Mouse (Mus musculus) neural tube, embryonic 11.5 days (tissue): Measurements from ENCODE around the gene Amh. TPM values are rescaled to one million over a fixed set of nuclear protein-coding genes. Genes with fewer than 3 reads are reported as not detected.

Experiments
- ATAC-seq: fragments of 200-750 bp; cut with Nextera tagmentation; 2 replicates; pipeline ENCODE4 v1.8.0; 2017; ENCODE audit warnings: moderate number of reproducible peaks, mild to moderate bottlenecking, moderate TSS enrichment, moderate library complexity; ENCODE audit not compliant: insufficient read depth, low FRiP score, low TSS enrichment
- DNase-seq: peaks from one replicate; pipeline ENCODE4 v3.0.0-alpha.2; 2015; ENCODE audit warnings: low spot score
- H3K27ac ChIP-seq: fragments of 300-500 bp; sonication (generic); 2 replicates; pipeline ENCODE4 v1.5.1; 2014; ENCODE audit warnings: low read depth, mild to moderate bottlenecking, low read length
- H3K27me3 ChIP-seq: fragments of 300-500 bp; sonication (generic); 2 replicates; pipeline ENCODE4 v1.6.1; 2014; ENCODE audit warnings: mild to moderate bottlenecking, low read length, mixed read lengths; ENCODE audit not compliant: control insufficient read depth, insufficient read depth
- H3K36me3 ChIP-seq: fragments of 300-500 bp; sonication (generic); 2 replicates; pipeline ENCODE4 v1.6.1; 2014; ENCODE audit warnings: mild to moderate bottlenecking, low read length, moderate library complexity, mixed read lengths; ENCODE audit not compliant: control insufficient read depth, insufficient read depth
- H3K4me1 ChIP-seq: fragments of 300-500 bp; sonication (generic); 2 replicates; pipeline ENCODE4 v1.6.1; 2014; ENCODE audit warnings: low read length, mixed read lengths; ENCODE audit not compliant: control insufficient read depth, insufficient read depth
- H3K4me2 ChIP-seq: fragments of 300-500 bp; sonication (generic); 2 replicates; pipeline ENCODE4 v1.6.1; 2014; ENCODE audit warnings: low read depth, mild to moderate bottlenecking, moderate library complexity
- H3K4me3 ChIP-seq: fragments of 300-500 bp; sonication (generic); 2 replicates; pipeline ENCODE4 v1.5.1; 2014; ENCODE audit warnings: low read depth, low read length
- H3K9ac ChIP-seq: fragments of 300-500 bp; sonication (generic); 2 replicates; pipeline ENCODE4 v1.6.1; 2014; ENCODE audit warnings: mild to moderate bottlenecking, low read length
- H3K9me3 ChIP-seq: fragments of 300-500 bp; sonication (generic); 2 replicates; pipeline ENCODE4 v1.6.1; 2016; ENCODE audit warnings: low read length; ENCODE audit not compliant: control insufficient read depth
- WGBS: fragments of 180-500 bp; shearing (Covaris S2); extraction: QIAGEN DNeasy Blood & Tissue Kit; methylation state at CpG from one replicate; pipeline ENCODE4 v1.1.7; 2014; 5-methylcytosine and 5-hydroxymethylcytosine counted together
- polyA plus RNA-seq: library from polyadenylated mRNA; unstranded; fragments of >200 nt; fragmentation: Nextera tagmentation; extraction: Ambion mirVana; gene quantifications from 2 replicates; pipeline ENCODE4 v1.2.1, GENCODE M21; 2014

Gene Amh
- polyA plus RNA-seq, 1 experiment from 2014 or later: not detected

DNA sequence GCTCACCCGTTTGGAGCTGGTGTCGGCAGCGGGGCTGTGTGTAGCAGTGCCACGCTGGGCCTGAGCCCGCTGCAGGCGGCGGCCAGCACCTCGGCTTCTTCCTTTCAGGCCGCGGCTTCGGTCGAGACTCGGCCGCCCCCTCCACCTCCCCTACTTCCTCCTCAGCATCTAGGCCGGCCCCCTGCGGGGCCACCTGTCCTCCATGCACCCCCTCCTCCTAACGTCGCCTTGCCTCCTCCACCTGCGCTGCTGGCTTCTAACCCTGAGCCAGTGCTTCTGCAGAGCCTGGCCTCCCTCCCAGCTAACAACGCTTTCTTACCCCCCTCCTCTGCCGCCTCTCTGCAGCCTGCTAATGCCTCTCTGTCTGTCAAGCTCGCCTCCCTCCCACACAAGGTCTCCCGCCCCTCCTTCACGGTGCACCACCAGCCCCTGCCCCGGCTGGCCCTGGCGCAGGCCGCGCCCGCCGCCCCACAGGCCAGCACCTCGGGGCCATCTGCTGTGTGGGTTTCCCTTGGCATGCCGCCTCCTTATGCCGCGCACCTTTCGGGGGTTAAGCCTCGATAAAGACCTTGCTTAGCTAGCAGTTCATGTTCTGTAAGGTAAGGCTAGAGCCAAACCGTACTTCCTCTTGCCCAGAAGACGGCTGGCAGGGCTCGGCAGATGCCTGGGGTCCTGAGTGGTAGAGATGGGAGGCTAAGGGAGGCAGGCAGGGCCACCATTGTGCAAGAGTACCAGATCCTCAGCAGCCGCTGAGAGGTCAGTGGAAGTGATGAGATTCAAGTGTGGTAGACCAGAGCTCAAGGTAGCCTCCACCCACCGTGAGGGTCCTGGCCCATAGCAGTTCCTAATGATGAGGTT is 12.6 kb upstream of the Amh start:
- H3K9me3 ChIP-seq: no peaks in the 10 kb centered on the region
- H3K4me3 ChIP-seq: no peak overlapping the region
- H3K4me1 ChIP-seq: peaks cover 10% of the 10 kb centered on the region
- WGBS: 76% methylated on average over 41 of the region's 41 CpGs
- H3K27ac ChIP-seq: no peak overlapping the region
- ATAC-seq (no peak), DNase-seq (no peak)
- no peaks in the 10 kb centered on the region for H3K27me3 ChIP-seq
- H3K36me3 ChIP-seq: peaks cover 38% of the 10 kb centered on the region
- H3K9ac ChIP-seq: no peak overlapping the region
- H3K4me2 ChIP-seq: no peak overlapping the region

DNA sequence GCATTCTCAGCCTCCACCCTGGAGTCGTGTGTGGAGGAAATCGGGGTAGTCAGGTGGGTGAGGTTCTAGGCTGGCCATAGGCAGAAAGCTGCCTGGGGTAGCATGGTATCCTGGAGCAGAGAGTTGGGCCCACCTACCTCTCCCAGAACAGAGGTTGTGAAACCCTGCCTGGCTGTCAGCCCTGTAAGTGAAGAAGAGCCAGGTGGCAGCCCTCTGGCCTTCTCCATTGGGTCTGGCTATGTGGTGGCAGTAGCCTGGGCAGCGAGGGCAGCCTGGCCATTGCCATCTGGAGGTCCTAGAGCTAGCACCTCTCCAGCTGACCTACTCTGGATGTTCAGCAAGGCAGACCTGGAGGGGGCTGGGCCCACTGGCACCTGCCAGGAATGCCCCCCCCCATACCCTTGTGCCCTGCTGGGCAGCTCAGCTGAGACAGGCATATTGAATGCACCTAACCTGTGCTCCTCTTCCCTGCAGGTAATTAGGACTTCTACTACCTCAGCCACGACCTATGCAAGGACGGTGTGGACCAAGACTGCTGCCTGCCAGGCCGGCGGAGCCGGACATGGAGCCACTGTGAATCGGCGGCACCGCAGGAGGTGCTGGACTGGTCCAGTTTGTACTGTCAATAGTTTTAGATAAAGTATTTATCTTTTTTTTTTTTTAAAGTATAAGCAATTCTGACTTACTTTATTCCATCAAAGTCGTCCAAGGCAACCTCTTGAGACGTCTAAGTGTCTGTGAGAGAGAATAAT is 11.8 kb upstream of the Amh start:
- ATAC-seq (no peak), DNase-seq (no peak)
- Histone ChIP-seq H3K36me3 (peaks cover 34% of the 10 kb centered on the region), H3K9ac (no peak overlapping the region), H3K4me2 (no peak overlapping the region), H3K4me1 (peaks cover 10% of the 10 kb centered on the region), H3K4me3 (no peak overlapping the region), H3K27me3 (no peaks in the 10 kb centered on the region), H3K9me3 (no peaks in the 10 kb centered on the region), H3K27ac (no peak overlapping the region)
- WGBS: 92% methylated on average over 13 of the region's 13 CpGs

DNA sequence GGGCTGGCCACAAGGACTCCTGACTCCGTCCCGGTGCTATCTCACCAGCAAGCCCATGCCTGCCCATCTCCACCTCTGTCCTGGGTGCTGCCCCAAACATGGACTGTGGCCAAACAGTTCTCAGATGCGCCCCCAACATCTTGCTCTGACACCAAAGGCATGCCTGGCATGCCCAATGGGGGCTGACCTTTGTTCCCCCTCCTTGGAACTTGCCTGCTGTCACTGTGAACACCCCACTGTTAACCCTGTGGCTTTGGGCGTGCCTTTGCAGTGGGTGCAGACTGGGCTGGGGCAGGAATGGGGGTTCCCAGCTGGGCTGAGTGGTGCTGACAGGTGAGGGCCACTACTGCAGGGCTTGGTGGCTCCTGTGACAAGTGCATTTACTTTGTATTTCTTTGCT is 11.2 kb upstream of the Amh start:
- Histone ChIP-seq H3K9ac (no peak overlapping the region), H3K4me3 (no peak overlapping the region; the same call in 1 of the 2 replicates), H3K9me3 (no peaks in the 10 kb centered on the region), H3K4me1 (peaks cover 10% of the 10 kb centered on the region), H3K4me2 (no peak overlapping the region), H3K27me3 (no peaks in the 10 kb centered on the region), H3K27ac (no peak overlapping the region), H3K36me3 (peaks cover 31% of the 10 kb centered on the region)
- no peak for DNase-seq
- WGBS: 89% methylated on average over 4 of the region's 4 CpGs
- ATAC-seq: no peak

DNA sequence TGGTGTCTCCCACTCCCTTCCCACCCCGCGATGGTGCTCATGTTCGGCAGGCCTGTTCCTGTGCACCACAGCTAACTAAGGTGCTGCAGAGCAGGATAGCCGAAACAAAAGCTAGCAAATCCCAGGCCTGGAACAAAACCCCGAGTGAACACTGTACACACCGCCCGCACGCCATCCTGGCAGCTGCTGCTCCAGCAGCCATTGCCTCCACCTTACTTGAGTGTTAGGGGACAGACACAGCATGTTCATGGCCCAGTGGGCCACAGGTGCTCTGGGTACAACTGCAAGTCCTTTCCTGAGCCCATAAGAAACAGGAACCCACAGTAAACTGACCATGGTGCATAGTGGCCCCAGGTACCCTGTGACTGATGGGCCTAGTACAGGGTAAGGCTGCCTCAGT is 10.3 kb upstream of the Amh start:
- Histone ChIP-seq H3K4me2 (no peak overlapping the region), H3K27me3 (no peaks in the 10 kb centered on the region), H3K9me3 (no peaks in the 10 kb centered on the region), H3K9ac (no peak overlapping the region), H3K4me3 (no peak overlapping the region), H3K4me1 (peaks cover 16% of the 10 kb centered on the region), H3K36me3 (peaks cover 25% of the 10 kb centered on the region), H3K27ac (no peak overlapping the region)
- 91% methylated on average over 8 of the region's 8 CpGs for WGBS
- no peak for DNase-seq
- no peak for ATAC-seq

DNA sequence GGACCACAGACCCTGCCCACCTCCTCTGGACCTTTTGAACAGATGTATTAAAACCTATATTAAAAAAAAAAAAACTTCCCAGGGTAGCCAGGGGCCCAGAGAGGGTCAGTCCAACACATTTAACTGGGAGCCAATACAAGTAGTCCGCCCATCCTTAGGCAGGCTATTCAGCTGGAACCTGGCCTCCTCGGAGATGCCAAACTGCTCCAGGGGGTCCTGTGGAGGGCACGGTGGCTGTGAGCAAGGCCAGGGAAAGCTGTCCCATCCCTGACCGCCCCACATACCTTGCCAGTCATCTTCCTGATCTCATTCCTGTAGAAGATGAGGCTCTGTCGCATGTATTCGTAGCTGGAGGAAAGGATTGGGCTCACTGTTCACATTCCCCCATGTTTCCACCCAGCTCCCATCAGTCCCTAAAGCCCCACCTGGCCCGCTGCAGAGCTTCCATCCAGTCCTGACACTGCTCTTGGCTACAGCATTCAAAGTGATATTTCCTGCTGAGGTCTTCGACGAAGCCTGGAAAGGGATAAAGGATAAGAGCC is 8.7 kb upstream of the Amh start:
- no peaks in the 10 kb centered on the region for H3K9me3 ChIP-seq
- WGBS: 89% methylated on average over 9 of the region's 9 CpGs
- no peak overlapping the region; the same call in none of the 2 replicates for H3K9ac ChIP-seq
- ATAC-seq: no peak
- peaks cover 18% of the 10 kb centered on the region for H3K4me1 ChIP-seq
- peak overlapping the region; percentile 84 for H3K4me2 ChIP-seq
- peaks cover 15% of the 10 kb centered on the region for H3K36me3 ChIP-seq
- no peaks in the 10 kb centered on the region for H3K27me3 ChIP-seq
- peak overlapping the region; percentile 92 for H3K4me3 ChIP-seq
- DNase-seq: no peak
- no peak overlapping the region for H3K27ac ChIP-seq

DNA sequence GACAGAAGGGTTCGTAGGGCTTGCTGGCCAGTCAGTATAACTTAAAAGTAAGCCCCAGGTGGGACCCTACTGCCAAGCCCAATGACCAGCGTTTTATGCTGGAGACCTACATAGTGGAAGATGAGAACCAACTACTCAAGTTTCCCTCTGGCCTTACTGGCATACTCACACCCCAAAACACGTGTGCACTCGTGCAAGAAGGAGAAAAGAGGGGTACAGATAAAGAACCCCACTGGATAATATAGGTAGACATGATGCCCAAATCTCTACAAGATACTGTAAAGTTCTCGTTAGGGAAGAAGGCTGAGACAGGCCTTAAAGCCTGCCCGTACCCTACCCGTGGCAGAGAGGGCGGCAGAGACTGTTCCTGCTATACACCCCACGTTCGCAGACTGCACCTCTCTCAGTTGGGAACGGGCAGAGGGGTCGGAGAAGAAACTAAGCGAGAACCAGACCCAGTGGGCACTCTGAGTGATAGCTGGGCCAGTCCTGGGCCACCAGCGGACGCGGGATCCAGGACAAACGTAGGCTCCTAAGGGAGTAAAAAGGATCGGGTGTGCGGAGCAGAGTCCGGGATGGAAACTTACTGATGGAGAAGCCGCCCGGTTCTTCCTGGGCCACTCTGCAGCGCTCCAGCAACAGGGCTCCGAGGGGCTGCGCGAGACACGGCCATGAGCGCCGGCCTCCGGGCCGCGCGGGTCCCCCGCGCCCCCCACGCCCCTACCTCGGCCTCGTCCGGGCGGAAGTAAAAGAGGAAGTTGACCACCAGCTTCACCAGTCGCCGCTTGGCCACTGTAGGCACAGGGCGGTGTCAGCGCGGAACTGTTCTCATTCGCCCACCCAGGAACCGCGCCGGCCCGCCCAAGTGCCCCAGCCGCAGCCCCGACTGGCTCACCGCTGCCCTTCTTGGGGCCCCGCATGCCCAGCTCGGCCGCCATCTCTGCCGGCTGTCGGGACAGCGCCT is 7.6 kb upstream of the Amh start:
- peak overlapping the region; percentile 84 for H3K4me2 ChIP-seq
- no peaks in the 10 kb centered on the region for H3K27me3 ChIP-seq
- peak overlapping the region; percentile 92 for H3K4me3 ChIP-seq
- no peaks in the 10 kb centered on the region for H3K9me3 ChIP-seq
- peak overlapping the region; percentile 95 for H3K27ac ChIP-seq
- H3K36me3 ChIP-seq: peaks cover 24% of the 10 kb centered on the region
- H3K4me1 ChIP-seq: peaks cover 18% of the 10 kb centered on the region
- ATAC-seq (peak; percentile 75), DNase-seq (no peak)
- H3K9ac ChIP-seq: peak overlapping the region; percentile 93
- 4% methylated on average over 46 of the region's 59 CpGs for WGBS

DNA sequence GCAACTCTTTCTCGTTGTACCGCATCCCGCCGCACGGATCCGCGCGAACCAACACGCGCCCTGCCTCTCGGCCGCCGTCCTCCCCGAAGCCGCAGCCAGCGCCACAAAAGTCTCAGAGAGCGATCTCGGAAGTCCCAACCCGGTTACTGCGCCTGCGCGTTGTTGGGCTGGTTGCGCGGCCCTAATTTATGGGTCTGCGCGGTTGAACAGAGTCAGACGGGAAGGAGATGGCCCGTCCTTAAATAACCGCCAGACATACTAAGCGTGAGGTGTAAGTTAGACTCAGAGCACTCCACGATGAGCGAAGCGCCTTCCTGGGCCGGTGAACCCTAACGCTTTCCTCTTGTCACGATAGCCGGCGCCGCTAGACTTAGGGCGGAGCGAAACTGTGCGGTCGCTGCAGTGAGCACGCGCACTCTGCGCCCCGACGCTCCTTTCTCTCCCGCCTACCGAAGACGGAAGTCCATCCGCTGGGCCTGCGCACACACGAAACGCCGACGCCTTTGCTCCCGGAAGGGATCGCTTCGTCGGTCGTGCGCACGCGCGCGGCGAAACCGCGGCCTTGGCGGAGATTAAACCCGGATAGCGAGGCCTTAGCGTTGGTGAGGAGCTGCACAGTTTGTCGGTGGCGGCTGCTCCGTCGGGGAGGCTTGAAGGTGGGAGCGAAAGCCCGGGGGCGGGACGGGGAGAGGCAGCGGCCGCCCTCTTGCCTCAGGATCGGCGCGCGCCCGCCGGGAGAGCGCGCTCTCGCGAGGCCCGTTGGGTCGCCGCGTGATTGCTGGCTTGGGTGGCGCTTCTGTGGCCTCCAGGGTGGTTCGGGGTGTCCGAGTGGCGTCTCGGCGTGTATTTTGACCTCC is 6.7 kb upstream of the Amh start, which contains the start of the genes Sf3a2 and Plekhj1:
TSS of gene Sf3a2 (plus strand) at position 49 of the 857 bp plus-strand sequence.
TSS of gene Plekhj1 (minus strand) at position 477 of the 857 bp plus-strand sequence.
- H3K36me3 ChIP-seq: peaks cover 29% of the 10 kb centered on the region
- whole genome bisulfite sequencing: under 1% methylated on average over 104 of the region's 104 CpGs
- peaks cover 18% of the 10 kb centered on the region for H3K4me1 ChIP-seq
- H3K9ac ChIP-seq: peak within 1 kb of the TSS; percentile 93
- peak within 1 kb of the TSS; percentile 84 for H3K4me2 ChIP-seq
- DNase-seq (peak; percentile 97), ATAC-seq (peak; percentile 85)
- H3K4me3 ChIP-seq: peak within 1 kb of the TSS; percentile 92
- peak within 1 kb of the TSS; percentile 95 for H3K27ac ChIP-seq
- H3K27me3 ChIP-seq: no peaks in the 10 kb centered on the region
- H3K9me3 ChIP-seq: no peaks in the 10 kb centered on the region
